Mouse (Mus musculus): ENCODE measurements around the gene Slc8a1.

Gene Slc8a1

DNA sequence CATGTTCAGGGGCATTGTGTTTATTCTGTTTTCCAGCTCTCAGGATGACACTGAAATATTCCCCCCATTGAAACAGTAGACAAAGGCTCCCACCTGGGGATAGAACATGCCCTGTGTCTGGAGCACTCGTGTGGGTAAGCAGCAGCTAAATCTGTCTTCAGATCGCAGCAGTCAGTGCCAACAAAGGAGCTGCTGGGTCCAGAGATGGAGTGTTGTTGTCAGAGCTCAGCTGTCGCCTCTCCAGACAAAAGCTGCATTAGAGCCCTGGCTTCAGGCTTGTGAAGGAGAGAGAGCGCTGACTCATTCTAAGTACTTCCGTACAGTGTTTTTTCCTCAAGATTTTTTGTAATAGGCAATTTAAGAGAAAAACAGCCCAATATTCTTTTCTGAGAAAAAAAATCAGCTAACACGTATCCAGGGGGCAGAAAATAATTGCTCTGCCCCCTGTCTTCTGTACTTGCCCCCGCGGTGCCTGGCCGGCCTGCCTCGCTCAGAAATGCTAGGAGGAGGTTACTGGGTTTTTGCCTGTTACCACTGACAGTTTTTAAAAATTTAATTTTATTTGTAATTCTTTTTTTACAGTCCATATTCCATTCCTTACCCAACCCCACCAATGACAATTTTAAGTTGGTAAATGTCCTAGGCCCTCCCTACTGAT lies 318.2 kb downstream of the Slc8a1 start:
- DNase-seq (ENCODE audit: low spot score): no peak

DNA sequence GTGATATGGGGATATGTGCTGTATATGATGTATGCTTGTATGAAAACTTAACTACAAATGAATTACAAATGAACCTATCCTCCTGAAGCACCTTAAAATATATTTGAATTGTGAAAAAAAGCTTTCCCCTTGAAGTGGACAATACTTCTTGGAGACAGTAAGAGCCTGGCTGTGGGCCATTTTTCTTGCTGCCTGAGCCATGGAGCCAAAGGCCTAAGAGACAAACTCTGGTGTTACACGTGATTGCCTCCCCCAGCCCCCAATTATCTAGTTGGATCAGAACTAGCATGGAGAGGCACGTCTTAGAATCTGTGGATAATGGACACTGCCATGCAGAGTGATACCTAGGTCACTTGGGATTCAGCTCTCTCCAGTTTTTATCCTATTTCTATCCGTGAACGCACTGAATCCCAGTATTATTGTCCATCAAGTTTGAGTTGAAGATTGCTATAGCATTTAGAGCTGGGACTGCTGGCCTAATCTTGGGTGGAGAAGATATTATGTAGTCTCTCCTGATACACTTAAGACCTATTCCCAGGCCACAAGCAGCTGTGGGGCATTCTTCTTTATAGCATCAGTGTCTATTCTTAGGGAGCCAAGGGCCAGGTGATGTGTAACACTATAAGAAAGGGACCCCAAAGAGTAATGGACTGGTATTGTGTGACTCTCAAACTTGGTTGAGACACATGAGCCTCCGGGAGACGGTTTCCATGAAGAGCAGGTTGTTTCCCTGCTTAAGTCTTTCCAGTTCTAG lies 321.6 kb downstream of the Slc8a1 start:
- no peak for DNase-seq (ENCODE audit: low spot score)

DNA sequence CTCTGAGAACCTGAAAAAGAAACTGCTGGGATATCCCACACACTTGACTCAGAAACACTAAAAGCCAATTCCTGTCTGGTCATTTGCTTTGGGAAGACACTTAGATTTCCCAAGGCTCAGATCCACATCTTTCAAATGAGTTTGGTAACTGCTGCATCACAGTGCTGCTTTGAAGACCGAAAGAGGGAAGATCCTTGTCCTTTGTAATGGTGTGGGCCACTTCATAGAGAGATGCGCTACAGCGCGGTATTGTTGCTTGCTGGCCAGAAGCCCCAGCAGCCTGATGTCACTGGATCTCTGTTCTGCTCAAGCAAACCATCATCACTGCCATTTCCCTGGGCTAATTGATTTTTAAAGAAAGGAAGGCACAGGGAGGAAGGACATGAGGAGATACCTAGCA lies 325.4 kb downstream of the Slc8a1 start:
- DNase-seq (ENCODE audit: low spot score): no peak

DNA sequence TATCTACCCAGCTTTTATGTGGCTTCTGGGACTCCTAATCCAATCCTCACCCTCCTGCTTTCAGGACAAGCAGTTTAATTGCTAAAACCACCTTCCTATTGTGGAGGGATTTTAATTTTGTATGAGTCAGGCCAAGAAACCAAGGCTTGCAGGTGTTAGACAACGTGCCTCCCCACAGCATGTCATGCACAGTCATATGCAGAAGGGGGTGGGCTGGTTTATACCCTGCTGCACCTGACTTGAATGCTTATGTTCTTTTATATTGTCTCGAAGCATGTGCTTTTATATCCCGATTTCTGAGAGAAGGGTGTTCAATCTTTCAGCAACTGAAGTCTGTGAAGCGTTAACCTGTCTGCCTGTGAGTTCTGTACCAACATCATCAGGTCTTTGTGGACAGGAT lies 334.0 kb downstream of the Slc8a1 start:
- DNase-seq (ENCODE audit: low spot score): no peak

DNA sequence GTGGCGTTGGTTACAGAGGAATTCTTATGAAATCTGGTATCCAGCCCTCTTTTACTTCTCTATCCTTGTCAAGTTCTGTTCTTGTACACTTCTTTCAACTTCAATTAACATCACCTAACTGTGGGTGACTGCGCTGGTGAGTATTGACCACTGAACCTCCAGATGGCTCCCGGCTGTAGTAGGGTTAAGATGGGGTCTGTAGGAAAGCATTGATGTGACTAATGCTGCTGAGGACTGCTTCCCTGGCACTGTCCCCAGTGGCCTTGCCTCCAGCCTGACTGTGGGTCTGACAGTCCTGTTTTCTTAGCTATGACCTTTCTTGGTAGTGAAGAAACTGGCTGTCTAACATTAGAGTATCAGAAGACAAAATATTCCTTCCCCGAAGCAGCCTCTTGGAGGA lies 335.1 kb downstream of the Slc8a1 start:
- no peak for DNase-seq (ENCODE audit: low spot score)

DNA sequence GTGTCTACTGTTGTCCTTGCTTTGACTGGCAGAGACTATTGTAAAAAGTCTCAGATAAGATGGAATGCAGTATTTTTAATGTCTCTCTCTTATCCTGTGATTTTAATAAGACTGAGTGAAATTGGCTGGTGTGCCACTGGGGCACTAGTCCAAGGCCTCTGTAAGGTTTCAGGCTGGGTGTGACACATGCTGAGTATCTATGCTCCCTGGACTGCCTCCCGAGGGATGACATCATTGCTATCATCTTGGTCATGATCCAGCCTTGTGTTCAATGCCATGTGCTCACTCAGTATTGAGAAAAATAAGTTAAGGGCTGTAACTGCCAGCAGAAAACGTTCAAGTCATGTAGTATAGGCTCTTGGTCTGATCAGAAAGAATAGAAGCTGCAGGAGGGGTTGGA lies 335.5 kb downstream of the Slc8a1 start:
- peak; percentile 43 for DNase-seq (ENCODE audit: low spot score)

DNA sequence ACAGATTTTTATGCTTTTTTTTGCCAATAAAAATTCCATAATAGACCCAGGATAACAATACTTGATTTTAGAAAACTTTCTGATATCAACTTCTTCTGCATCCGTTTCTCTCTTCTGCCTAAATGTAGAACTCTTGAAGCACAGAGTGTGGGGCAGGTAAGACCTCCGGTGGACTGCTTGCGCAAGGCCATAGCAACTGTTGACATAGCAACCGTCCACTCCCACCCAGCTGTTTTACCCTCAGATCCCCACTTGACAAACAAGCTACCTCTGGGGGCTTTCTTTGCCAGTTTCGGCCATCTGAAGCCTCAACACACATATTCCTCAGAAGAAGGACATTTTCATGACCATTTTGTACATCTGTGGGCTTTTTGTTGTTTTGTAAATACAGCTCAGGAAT lies 337.8 kb downstream of the Slc8a1 start:
- no peak for DNase-seq (ENCODE audit: low spot score)

DNA sequence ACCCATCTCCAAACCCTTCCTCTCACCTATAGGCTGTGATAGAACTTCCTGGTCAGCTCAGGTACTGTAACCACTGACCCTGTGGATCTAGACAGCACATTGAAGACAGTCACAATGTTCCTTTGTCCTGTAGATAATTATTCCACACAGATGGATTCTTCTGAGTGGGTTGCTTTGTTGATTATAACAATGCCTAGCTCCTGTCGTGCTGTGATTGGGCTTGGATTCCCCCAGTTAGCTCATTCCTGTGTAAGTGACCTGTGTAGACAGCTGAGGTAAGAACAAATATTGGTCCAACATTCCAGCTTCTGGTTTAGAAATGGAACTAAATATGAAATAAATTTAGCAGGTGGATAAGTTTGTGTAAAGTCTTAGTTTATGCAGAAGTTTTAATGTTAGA lies 340.7 kb downstream of the Slc8a1 start:
- DNase-seq (ENCODE audit: low spot score): no peak

DNA sequence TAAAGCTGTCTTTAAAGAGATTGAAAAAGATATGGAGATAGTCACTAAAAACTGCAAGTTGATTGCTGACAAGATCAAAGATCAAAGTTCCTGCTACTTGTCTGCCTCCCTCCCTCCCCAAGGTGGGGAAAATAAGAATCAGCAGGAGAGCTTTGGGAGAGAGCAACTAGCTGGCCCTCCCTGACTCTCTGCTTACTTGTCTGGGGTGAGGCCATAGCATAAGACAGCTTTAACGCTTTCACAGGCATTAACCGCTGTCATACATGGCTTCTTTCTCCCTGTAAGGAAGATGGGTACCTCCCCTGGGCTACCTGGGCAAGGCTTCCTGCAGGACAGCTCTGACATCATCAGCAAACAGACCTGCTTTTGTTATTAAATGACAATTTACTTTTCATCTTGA lies 344.1 kb downstream of the Slc8a1 start:
- DNase-seq (ENCODE audit: low spot score): no peak

DNA sequence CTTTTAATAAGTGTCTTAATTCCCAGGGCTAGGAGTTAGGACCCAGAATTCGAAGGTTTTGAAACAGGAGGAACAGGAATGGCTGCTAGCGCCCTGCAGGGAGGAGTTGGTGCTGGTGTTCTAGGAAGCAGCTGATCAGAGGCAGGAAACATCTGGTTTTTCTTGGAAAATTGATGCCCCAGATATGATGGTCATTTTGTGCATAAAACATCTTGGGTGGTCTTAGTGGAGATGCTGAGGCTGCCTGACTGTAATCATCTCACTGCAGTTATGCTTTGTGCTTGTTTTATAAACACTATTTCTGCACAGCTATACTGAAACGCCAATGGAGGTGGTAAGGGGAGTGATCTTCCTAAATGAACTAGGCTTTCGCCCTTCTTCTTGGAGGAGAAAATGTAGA lies 345.1 kb downstream of the Slc8a1 start:
- no peak for DNase-seq (ENCODE audit: low spot score)

DNA sequence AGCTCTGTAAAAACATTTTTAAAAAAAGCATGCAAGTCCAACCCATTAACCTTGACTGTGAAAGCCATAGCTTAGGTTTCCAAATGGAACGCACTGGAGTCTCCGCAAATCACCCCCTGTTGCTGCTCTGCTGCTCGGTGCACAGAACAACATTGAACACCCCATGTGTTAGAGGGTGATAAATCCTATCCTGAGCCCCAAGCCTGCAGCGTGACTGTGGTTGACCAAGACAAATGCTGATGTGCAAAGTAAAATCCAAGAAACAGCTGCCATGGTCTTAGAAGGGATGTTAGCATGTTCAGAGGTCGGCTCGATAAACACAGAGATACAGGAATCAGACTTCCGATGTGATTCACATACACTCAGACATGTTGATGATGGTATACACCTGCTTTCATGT lies 346.7 kb downstream of the Slc8a1 start:
- no peak for DNase-seq (ENCODE audit: low spot score)

DNA sequence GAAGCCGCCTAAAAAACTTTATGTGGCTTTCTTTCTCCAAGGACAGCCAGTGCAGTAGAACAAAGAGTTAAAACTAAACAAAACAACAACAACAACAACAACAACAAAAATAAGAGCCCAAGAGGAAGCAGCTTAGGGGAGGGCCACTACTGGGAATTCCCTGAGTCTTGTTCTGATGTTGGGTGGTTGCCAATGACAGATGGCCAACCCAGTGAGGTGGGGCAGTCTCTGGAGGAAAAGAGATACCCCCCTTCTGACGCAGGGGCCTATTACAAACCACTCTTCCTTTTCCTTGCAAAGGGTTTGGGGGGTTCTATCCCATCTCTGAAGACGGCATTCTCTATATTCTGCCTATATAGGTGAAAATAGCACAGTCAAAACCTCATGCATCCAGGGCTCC lies 347.4 kb downstream of the Slc8a1 start:
- DNase-seq (ENCODE audit: low spot score): no peak

DNA sequence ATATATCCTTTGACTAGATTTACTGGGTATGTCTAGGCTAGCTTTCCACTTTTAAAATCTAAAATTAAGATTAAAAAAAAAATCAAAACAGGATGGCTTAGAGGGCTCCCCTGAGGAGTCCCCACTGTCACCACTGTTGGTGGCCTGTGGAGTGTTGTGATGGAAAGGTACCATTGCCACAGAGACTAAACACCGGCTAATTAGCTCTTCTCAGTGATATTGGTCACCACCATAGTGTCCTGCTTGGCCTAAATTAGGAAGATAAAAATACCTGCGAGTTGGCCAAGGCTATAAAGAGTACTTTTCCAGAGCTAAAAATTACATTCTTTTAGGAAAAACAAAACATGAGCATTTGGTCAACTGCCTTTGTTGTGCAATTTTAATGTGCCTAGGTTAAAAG lies 352.1 kb downstream of the Slc8a1 start:
- no peak for DNase-seq (ENCODE audit: low spot score)

DNA sequence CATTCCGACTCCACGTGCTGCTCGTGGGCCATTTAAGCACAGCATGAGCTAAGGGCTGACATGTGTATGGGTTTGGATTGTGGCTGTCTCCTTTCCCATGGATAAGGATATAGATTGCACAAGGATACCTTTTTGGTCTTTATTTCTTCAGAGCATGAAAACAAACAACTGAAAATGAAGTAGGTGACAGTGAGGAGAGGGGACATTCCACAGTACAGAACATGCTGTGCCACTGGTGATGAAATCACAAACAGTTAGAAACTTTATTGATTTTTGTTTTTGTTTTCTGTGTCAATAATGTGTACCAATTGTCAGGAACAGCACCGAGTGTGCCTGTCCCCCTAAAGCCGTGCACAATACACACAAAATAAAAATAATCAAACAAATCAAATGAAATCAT lies 352.7 kb downstream of the Slc8a1 start:
- DNase-seq (ENCODE audit: low spot score): no peak

DNA sequence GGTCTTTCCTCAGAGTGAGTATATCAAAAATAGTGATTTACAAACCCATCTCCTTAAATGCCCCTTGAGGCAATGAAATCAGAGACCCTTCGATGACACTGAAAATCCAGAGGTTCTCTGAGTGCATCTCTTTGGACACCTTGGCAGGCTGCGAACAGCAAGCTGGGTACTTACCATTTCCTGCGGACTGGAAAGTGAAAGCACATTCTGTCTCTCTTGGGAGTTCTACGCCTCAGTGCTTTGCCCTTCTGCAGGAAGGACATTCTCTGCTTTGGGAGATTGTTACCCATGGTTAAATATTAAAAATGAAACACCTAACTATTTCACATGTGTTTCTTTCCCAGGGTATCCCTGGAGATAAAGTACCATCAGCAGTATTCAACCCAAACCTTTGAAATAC lies 354.7 kb downstream of the Slc8a1 start:
- DNase-seq (ENCODE audit: low spot score): no peak

DNA sequence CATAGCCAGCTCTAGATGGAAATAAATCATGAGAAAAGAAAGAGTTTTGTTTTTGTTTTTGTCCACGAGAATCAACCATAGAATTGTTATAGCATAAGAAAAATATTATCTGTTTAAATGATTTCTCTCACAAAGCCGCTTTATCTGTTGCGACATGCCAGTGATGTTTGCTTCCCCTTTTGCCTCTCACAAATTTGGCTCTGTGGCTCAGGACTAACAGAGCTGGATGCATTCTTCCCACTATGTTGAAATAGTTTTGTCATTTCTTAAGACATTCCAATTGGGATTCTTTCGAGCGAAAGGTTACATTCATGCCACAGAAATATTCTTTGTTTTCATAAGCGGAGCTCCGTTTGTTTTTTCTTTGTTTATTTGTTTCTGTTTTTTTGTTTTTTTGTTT lies 359.7 kb downstream of the Slc8a1 start:
- peak; percentile 50 for DNase-seq (ENCODE audit: low spot score)

DNA sequence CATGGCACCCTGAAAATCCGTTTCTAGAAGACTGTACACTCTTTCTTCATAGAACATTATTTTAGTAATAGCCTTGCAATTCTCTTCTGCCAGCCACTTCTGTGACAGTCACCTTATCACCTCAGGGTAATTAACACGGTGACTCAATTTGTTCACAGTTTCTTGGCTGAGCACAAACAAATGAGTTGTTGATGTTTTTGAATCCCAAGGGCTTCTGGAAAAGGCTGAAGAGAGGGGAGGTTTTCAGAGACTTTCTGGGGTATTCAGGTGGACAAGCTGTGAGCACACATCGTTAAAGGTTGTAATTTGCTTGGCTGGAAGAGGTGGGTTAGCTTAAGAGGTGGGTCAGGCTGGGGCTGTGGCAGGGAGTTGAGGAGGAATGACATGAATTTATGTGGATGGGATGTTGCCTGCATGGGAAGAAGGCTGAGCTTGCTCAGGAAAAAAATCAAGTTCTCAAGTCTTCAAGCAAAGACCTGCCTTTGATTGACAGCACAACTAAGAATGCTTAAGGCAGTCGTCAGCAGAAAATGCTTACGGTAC lies 360.3 kb downstream of the Slc8a1 start:
- no peak for DNase-seq (ENCODE audit: low spot score)

DNA sequence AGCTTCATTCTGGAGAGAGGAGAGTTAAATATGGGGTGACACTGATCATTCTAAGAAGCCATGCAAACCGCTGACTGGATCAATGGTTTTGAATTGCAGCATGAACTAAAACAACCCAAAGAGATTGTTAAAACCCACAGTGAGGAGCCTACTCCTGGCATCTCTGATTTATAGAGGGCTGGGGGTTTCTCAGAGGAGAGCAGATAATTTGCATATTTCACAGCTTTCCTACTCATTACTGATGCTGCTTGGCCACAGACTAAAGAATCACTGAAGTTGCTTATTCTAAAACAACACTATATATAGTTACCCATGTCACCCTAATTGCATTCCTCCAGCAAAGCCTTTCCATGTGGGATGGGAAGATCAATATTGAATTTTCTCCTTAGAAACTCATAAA lies 361.0 kb downstream of the Slc8a1 start:
- no peak for DNase-seq (ENCODE audit: low spot score)

DNA sequence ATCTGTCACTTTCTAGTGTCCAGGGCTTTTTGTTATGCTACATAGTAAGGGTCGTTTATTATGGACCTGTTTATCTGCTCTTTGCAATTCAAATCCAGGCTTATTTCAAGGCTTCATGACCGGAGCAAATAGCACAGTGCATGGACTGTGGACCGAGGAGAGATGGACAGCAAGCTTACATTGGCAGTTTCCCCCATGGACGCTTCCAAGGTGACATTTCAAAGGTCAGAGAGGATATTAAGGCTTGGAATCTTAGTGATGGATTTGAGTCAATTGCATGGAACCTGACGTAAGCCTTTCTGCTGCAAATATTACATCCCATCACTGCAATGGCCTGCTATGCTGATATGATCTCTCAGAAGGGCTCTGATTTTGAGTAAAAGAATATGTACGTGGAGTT lies 362.3 kb downstream of the Slc8a1 start:
- DNase-seq (ENCODE audit: low spot score): no peak

DNA sequence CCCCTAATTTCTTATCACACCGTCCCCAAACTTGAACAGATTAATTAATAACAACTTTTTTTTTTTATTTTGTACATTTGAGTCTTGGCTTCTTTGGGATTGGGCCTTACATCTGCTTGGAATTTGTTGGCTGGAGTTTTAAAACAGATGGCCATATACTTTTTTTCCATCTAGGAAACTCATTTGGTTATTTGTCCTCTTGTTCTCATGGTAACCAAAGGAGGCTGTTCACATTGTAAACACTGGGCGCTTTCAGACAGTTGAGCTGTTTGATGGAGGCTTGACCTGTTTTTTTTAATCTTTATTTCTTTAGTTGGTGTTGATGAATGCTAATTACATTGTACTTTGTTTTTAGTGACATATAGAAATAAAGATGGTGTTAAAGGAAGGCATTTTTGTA lies 369.1 kb downstream of the Slc8a1 start:
- DNase-seq (ENCODE audit: low spot score): no peak

DNA sequence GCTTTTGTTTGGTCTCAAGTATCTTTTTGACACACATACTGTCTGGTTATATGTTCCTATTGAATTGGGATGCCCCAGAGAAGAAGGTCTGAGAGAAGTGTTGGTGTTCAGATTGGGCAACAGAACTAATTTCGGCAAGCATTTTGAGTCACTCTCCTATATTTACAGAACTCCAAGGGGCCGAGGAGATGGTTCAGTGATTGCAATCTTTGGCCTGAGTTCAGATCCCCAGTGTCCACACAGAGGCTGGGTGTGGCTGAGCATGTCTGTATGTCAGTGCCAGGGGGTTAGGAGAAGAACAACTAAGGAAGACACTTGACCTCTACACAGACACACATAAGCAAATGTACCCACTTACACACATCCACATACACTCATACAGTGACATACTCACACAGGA lies 369.7 kb downstream of the Slc8a1 start:
- no peak for DNase-seq (ENCODE audit: low spot score)

DNA sequence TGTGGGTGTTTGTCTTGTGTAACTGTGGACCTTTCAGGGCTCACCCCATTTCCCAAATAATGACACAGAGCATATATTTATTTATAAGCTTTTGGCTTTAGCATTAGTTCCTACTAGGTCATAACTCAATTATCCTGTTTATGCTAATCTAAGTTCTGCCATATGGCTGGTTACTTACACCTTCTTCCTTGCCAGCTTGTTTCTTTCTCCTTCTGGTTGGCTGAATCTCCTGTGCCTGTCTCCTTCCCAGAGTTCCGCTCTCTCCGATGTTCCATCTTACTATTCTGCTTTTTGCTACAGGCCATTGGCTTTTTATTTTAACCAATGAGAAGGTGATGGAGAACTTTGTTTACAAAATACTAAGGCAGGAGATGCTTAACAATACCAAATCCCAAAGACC lies 374.8 kb downstream of the Slc8a1 start:
- DNase-seq (ENCODE audit: low spot score): no peak

DNA sequence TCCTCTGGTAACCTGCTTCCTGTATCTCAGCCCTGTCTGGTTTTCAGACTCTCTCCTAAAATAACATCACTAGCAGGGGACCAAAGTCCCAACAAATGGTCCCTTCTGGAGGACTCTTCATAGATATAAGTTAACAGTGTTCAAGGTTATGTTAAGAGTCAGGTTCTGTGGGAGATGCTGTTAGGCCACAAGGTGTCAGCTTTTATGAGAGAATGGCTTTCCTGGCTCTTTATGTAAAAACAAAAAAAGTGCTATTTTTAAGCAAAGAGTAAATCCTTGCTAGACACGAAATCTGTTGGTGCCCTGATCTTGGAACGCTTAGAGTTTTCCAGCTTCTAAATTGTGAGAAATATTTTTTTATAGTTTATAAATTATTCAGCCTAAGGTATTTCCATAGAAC lies 377.6 kb downstream of the Slc8a1 start:
- DNase-seq (ENCODE audit: low spot score): no peak

DNA sequence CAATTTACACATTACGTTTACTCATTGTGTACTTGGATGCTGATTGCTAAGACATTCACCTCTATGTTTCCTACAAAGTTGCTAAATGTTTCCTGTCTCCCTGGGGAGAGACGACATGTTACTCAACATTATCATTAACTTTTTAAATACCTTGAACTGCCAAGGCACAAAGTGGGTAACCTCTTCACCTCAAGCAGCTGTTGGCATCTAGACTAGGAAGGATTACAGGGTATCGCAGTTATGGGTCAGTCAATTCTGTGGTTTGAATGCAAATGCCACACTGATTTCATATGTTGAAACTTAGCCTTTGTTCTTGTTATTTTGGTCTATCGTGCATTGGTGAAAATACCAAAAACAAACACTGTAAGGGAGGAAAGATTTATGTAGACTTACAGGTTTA lies 378.1 kb downstream of the Slc8a1 start:
- peak; percentile 5 for DNase-seq (ENCODE audit: low spot score)
